Mouse (Mus musculus): ENCODE data around the gene Slc6a17.

The Slc6a17 gene

GRCm38 (mm10) chr3:107466577-107466976 is 51.2 kb downstream of the Slc6a17 start:
- DNase-seq (ENCODE audit: inconsistent ontology term) = peak; percentile 60

DNA sequence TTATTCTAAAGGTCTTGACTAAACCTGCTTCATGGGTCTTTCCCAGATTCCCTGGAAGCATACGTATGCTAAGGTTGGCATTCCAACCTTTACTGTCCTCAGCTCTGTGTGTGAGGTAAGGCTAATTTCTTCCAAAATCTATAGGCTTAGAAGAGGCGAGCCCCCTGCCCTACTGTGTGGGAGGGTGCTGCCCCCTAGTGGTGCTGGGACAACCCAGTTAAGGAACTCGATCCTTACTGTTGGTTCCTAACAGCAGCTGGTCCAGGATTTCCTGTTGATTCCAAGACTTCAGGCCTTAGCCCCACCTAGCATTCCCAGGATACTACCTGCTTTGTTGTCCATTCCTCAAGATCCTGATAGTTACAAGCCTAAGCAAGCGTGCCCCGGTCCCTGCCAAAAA is 55.7 kb downstream of the Slc6a17 start:
- DNase-seq (ENCODE audit: inconsistent ontology term) = peak; percentile 69

- peak; percentile 39 for DNase-seq (ENCODE audit: inconsistent ontology term)
Observed at GRCm38 (mm10) chr3:107459773-107460431, 57.9 kb downstream of the Slc6a17 start.

- peak; percentile 42 for DNase-seq (ENCODE audit: inconsistent ontology term)
Observed at GRCm38 (mm10) chr3:107459196-107459772, 58.5 kb downstream of the Slc6a17 start, which contains the start of gene Kcnc4. TSS of gene Kcnc4 (minus strand) at chr3:107459552.

DNA sequence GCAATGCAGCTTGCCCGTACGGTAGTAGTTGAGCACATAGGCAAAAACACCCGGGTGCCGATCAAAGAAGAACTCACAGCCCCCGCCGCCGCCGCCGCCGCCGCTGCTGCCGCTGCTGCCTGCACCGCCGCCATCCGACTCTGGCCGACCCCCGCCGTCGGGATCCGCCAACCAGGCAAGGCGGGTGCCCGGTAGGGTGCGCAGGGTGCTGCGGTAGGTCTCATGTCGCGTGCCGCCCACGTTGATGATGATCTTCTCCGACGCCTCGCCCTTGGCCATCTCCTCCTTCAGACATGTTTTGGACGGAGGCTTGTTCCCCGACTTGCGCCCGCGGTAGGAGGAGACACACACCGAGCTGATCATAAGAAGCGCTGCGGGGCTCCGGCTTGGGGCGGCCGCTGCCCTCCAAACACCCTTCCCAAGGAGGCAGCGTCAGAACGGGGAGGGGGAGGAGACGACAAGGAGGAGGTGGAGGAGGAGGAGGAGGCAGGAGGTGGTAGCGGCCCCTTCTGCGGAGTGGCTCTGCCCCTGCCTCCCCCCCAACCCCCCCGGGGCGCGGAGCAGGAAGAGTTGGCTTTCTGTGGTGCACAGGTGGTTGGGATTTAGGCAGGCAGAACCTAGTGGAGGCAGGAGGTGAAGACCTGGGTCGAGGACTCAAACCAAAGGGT is 59.2 kb downstream of the Slc6a17 start:
- DNase-seq (ENCODE audit: inconsistent ontology term) = no peak

- no peak for DNase-seq (ENCODE audit: inconsistent ontology term)
Observed at GRCm38 (mm10) chr3:107458104-107458503, 59.7 kb downstream of the Slc6a17 start.

GRCm38 (mm10) chr3:107454280-107454679 is 63.5 kb downstream of the Slc6a17 start:
- DNase-seq (ENCODE audit: inconsistent ontology term) = no peak

DNA sequence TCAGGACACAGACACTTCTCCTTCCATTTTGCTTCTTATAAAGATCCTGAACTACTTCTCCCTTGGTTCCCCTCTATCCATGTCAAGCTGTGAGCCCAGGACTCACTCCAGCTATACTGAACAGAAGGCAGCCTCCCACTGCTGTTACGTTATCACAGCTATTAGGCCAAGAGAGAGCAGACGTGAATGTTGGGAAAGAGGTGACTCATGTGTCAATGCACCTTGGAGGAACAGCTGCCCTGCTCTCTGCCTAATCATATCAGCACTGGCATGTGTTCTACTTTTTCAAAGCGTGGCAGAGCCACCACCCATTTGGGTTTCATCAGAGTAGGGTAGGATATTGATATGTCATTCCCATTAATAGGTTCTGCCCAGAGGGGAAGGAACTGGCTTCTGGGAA is 71.0 kb downstream of the Slc6a17 start:
- no peak for DNase-seq (ENCODE audit: inconsistent ontology term)

GRCm38 (mm10) chr3:107443866-107444265 is 74.0 kb downstream of the Slc6a17 start:
- DNase-seq (ENCODE audit: inconsistent ontology term) = no peak

DNA sequence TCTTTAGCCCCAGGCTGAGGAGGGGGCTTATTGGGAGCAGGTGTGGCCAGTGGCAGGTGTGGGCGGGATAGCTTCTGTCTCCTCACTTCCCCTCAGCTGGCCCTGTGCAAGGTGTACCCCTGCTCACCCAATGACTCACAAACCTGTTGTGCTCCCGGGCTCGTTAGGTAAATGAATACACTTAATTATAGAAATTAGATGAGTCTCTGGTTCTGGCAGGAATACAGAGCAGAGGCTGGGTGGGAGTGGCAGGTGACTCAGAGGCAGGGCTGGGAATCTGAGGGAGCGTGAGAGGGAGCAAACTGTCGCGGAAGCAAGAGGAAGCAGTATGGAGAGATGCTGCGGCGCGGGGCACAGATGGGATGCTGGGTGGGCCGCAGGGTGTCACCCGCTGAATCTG is 75.6 kb downstream of the Slc6a17 start:
- peak; percentile 29 for DNase-seq (ENCODE audit: inconsistent ontology term)

GRCm38 (mm10) chr3:107441306-107441705 is 76.5 kb downstream of the Slc6a17 start:
- no peak for DNase-seq (ENCODE audit: inconsistent ontology term)

DNA sequence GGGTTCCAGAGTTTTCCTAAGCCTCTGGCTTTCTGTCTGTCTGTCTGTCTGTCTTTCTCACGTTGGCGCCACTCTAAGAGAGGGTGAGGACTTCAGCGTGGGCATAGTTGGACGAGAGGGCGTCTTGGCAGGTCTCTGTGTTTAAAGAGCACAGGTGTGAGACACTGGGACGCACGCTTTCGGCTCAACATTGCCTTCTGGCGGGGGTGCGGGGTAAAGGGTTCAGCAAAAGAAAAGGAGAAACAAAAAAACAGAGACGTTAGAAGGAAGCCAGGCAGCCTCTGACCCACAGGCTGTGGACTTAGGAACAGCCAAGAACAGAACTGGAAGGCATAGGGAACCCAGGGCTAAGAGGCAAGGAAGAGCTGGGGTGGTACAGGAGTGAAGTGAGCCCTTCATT is 78.5 kb downstream of the Slc6a17 start:
- DNase-seq (ENCODE audit: inconsistent ontology term) = no peak

DNA sequence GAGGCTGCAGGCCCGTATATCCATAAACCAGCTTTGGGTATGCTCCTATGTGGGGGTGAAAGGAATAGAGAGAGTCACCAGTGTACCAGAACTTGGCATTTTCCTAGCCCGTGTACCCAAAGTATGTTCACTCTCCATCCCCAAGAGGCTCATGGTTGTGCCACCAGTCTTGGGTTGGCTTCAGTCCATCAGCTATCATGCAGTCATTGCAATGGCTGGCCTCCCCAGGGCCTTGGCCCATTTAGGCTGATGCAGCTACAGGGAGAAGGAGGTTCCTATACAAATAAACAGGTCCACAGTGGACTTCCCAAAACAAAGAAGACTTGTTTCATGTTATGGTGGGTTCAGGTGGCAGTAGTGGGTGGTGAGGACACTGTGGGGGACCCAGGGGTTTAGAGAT is 80.2 kb downstream of the Slc6a17 start:
- DNase-seq (ENCODE audit: inconsistent ontology term) = no peak

- peak; percentile 37 for DNase-seq (ENCODE audit: inconsistent ontology term)
Observed at GRCm38 (mm10) chr3:107436434-107436833, 81.4 kb downstream of the Slc6a17 start.

GRCm38 (mm10) chr3:107433614-107434013 is 84.2 kb downstream of the Slc6a17 start:
- peak; percentile 82 for DNase-seq (ENCODE audit: inconsistent ontology term)

- DNase-seq (ENCODE audit: inconsistent ontology term) = peak; percentile 56
Observed at GRCm38 (mm10) chr3:107431268-107431667, 86.5 kb downstream of the Slc6a17 start.

DNA sequence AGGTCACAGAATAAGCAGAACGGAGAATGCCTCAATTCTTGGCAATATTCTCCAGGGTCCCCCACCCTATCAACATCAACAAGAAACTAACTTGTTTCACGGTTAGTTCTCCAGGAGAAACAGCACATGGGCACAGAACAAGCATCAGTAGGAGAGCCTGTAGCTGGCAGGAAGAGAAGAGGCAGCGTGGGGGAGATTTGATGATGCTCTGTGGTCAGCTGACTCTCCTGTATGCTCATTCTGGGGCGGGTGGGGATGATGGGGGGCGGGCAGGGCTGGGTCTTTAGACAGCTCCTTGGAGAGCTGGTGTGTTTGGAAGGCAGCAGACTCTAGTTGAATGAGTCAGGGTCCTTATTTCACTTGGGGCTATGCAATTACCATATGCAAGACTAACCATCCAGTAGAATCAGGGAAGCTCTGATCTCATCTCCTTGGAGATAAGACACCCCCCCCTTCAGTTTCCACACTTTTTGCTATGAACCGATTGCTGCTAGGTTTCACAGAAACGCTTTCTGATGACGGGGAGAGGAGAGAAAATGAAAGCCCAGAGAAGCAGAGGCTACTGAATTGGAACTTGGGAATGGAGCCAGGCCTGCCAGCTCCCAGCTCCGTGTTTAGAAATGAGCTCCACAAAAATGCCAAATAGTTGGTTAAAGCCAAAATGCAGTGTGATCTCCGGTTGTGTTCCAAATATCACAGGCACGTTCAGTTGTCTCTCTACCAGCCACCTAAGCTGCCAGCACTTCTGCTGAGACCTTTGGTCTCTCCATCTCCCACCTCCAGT is 93.4 kb downstream of the Slc6a17 start:
- DNase-seq (ENCODE audit: inconsistent ontology term) = peak; percentile 61

- DNase-seq (ENCODE audit: inconsistent ontology term) = no peak
Observed at GRCm38 (mm10) chr3:107420156-107420555, 97.7 kb downstream of the Slc6a17 start.
